Comparison of ENCODE assay signal across 8 mouse cellular contexts in genomic region chr9:121605414-121606278, GRCm38 (mm10). TPM values are rescaled to one million over a fixed set of nuclear protein-coding genes. Genes with fewer than 3 reads are reported as not detected.
DNase-seq lines count a peak whose midpoint lies in the region; ATAC-seq lines count a peak whose summit lies in the region.

No protein-coding gene starts in this region.

- H3K4me1 ChIP-seq in stomach, embryonic 15.5 days: peaks cover 3% of the 10 kb centered on the region

- H3K27ac ChIP-seq in stomach, embryonic 15.5 days: no peak overlapping the region

- DNase-seq in spleen, adult 18-20 months: peak; percentile 14 to 44
- DNase-seq in spleen, adult 12 weeks (ENCODE audit: low spot score): no peak
- peak; percentile 65 for DNase-seq in embryo, embryonic 11.5 days (ENCODE audit: low read depth, low spot score)
- DNase-seq in heart, adult 11 months: peak; percentile 95
- peak; percentile 75 for DNase-seq in kidney, adult 18-20 months
- peak; percentile 86 for DNase-seq in left cerebral cortex, postnatal 4 days
- DNase-seq in naive thymus-derived CD4-positive, alpha-beta T cell, adult 2 months (ENCODE audit: low read depth): peak; percentile 82

- H3K27me3 ChIP-seq in stomach, embryonic 15.5 days (replicated peaks): no peaks in the 10 kb centered on the region

- no peak overlapping the region for H3K9ac ChIP-seq in stomach, embryonic 15.5 days

- ATAC-seq in stomach, embryonic 15.5 days (ENCODE audit: insufficient read depth, low FRiP score, low read depth): peak; percentile 59

- H3K9me3 ChIP-seq in stomach, embryonic 15.5 days: no peaks in the 10 kb centered on the region

- no peak overlapping the region for H3K4me3 ChIP-seq in stomach, embryonic 15.5 days (replicated peaks)

- 60% methylated on average over 12 of the region's 12 CpGs for WGBS in stomach, embryonic 15.5 days

- H3K4me2 ChIP-seq in stomach, embryonic 15.5 days: no peak overlapping the region

- intact Hi-C loops in left cerebral cortex, postnatal 4 days (cut with DNase I): loop anchor here (1.0 to 10.0 kb wide), 2 partner anchors 126 to 221 kb away; no protein-coding TSS in a partner anchor

- no peaks in the 10 kb centered on the region for H3K36me3 ChIP-seq in stomach, embryonic 15.5 days

RNA-seq across cellular contexts. Expression of gene Lyzl4, which starts 36.2 kb away (rescaled TPM):
- total RNA-seq in left cerebral cortex, postnatal 4 days (2021): under 1 TPM; 0.42 to 0.98 TPM
- 0.17 and 0.23 TPM in 2 replicates for polyA plus RNA-seq in stomach, embryonic 15.5 days (2015; fragmentation: Nextera tagmentation; extraction: Ambion mirVana)

RNA-seq across cellular contexts. Expression of gene Vipr1, which starts 36.9 kb away (rescaled TPM):
- total RNA-seq in left cerebral cortex, postnatal 4 days (2021): 1 to 10 TPM; 3.1 to 5.5 TPM
- polyA plus RNA-seq in stomach, embryonic 15.5 days (2015; fragmentation: Nextera tagmentation; extraction: Ambion mirVana): 1.6 and 2.6 TPM in 2 replicates
